Mouse (Mus musculus) layer of hippocampus, postnatal 25 days (tissue): ENCODE measurements around the gene Cdc27. TPM values are rescaled to one million over a fixed set of nuclear protein-coding genes. Genes with fewer than 3 reads are reported as not detected.
"Not testable (repeated sequence)": the region's sequence is repeated elsewhere in the genome, so short reads cannot be mapped to it uniquely, and the experiment has no call there.

Experiments used
- DNase-seq, 2 experiments: peaks; one replicate each; pipeline ENCODE4 v3.0.0; 2022; ENCODE audit warnings: mixed read lengths in 2 of 2, low spot score in 1 of 2; ENCODE audit errors: extremely low spot score in 1 of 2
- total RNA-seq, 2 experiments: library from RNA; stranded (reverse); gene quantifications; 2 replicates each; pipeline ENCODE4 v1.2.3; 2021

Cdc27 gene
- total RNA-seq, 2 experiments from 2014 or later: 58.1 to 63.2 TPM

DNA sequence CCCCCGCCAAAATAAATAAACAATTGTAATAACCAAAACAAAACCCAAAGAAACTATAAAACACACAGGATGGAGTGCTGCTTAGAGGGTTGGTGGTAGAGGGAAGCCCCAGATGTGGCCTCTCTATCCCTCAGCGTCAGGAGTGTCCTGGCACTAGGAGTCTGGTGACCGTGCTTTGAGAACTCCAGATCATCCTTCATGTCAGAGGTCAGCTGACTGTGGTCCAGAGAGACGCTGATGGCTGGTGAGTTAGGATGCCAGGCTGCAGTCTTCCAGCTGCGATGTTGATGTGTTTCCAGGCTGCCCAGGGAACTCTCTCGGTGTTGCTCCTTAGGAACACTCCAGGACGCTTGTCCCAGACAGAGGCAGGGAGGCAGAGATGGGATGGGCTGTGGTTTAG is 21.7 kb upstream of the Cdc27 start:
- no peak for DNase-seq

DNA sequence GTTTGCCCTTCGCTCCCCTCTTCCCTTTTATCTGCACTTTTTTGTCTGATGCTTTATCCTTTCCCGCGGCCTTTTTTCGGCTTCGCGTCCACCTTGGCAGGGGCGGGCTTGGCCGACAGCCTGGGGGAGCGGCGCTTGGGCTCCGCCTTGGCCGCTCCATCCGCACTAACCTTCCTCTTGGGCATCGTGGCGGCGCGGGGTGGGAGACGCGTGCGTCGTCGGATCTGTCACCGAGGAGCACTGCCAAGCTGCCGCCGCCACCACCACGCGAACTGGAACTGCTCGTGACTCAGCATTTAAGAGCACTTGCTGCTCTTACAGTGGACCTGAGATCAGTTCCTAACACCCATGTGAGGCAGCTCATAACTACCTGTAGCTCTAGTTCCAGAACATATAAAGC is 21.0 kb upstream of the Cdc27 start:
- not testable (repeated sequence) for DNase-seq

DNA sequence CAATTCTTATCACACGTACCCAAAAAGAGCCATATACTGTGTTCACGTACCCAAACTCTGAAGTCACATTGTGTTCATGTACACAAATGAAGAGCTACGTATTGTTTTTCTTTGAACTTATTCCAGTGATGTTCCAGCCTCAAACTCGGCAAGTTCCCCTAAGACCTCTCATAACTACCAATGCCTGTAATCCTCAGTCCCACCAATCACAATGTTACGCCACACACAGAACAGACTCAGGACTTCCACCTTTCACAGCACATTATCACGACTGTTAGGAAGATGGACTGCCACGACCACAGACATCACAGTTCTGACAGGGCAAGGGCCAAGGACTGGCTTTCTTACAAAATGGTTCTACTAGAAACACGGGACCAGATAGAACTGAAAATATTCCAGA is 20.1 kb upstream of the Cdc27 start:
- not testable (repeated sequence) for DNase-seq

DNA sequence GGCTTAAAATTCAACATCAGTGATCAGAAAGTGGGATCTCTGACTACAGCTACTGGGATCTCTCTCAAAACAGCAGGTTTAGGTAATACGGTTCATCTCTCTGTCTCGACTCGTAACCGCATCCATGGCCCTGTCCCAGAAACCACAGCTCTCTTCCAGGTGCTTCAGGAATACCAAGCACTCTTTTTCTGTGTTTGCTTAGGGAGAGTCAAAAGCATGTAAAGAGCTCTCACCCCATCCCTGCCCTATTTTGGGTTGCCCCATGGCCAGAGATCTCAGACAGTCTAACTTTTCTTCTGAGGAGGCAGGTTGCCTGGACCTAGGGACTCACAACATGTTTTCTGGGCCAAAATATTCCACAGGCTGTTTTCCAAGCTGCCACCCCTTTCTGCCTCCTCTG is 17.9 kb upstream of the Cdc27 start:
- DNase-seq: no peak

DNA sequence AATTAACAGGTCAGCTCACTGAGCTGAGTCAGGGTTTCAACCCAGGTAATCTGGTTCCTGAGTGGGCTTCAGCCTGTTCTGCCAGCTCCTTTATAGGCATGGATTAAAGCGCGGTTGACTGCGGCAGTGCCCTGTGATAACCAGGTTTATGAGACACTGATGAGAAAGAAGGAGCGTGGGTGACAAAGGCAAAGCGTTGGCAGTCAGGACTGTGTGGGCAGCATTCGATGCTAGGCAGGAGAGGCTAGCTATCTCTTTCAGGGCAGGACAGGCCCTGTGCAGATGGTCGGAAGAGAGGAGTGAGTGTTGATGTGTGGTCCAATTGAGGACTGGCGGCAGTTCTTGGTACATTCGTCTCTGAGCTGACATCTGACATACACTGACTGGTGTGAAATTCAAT is 17.3 kb upstream of the Cdc27 start:
- DNase-seq: no peak

DNA sequence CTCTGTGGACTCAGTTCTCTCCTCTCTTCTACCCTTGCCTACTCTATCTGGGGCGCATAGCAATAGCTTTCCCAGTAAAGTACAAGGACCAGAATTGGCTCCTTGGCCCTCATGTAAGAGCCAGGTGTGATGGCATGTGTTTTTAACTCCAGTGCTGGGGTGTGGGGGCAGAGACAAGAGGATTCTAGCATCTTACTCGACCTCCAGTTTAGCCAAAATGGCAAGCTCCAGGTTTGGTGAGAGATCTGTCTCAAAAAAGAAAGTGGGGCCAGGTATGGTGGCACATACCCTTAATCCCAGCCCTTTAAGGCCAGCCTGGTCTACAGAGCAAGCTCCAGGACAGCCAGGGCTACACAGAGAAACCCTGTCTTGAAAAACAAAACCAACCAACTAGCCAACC is 16.4 kb upstream of the Cdc27 start:
- DNase-seq: no peak

DNA sequence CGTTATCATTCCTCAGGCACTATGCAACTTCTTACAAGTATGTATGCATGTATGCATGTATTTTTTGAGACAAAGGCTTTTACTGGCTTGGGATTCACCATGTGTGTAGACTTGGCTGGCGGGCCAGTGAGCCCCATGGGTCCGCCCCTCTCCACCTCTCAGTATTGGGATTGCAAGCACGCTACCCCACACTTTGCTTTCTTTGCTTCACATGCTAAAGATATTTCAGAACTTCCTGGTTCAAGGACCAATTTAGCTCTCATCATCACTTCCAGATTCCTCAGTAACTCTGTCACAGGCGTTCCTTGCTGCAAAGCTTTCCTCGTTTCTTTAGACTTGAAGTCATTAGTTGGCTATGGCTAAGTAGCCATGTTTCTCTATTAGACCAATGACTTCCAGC is 15.7 kb upstream of the Cdc27 start:
- DNase-seq: no peak

DNA sequence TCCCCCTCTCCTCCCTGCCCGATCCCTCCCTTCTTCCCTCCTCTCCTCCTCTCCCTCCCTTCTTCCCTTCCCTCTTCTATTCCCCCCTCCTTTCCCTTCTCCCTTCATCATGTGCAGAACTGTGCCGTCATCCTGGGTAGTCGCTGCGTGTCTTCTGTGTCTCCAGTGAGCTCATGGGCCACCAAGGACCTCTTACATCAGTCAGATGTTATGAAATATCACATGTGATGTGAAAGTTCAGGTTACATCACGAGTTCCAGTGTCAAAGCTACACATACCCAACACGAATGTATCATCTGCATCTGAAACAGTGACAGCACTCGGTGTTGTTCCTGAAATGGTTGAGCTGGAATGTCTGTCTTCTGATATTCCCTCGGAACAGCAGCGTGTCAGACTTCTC is 14.8 kb upstream of the Cdc27 start:
- DNase-seq: no peak

DNA sequence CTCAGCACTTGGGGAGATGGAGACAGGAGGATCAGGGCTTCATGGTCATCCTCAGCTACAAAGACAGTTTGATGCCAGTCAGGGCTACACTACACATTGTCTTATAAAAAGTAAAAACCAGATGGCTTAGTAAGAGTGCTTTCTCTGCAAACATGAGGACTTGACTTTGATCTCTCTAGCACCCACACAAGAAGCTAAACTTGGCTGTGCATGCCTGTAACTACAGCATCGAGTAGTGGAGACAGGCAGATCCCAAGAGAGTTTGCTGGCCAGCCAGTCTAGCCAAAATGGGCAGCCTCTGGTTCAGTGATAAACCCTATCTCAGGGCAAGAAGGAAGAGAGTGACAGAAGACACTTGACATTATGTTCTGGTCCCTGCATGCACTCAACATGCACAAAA is 13.1 kb upstream of the Cdc27 start:
- no peak for DNase-seq

DNA sequence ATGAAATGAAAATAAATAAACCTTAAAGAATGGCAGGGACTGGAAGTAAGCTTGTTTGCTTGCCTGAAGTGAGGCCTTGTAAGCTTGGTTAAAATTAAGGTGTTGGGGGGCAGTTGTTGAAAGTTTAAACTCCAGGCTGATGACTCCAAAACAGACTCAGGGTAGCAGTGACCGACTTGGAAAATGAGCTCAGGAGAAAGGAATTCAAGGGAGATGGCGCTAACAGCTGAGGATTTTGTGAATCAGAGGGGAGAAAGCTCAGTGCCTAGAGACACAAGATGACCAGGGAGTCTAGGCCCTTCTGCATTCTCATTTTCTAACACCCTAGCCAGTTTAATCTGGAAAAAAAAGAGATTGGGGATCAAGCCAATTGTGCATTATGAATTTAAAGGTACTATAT is 10.6 kb upstream of the Cdc27 start:
- no peak for DNase-seq

DNA sequence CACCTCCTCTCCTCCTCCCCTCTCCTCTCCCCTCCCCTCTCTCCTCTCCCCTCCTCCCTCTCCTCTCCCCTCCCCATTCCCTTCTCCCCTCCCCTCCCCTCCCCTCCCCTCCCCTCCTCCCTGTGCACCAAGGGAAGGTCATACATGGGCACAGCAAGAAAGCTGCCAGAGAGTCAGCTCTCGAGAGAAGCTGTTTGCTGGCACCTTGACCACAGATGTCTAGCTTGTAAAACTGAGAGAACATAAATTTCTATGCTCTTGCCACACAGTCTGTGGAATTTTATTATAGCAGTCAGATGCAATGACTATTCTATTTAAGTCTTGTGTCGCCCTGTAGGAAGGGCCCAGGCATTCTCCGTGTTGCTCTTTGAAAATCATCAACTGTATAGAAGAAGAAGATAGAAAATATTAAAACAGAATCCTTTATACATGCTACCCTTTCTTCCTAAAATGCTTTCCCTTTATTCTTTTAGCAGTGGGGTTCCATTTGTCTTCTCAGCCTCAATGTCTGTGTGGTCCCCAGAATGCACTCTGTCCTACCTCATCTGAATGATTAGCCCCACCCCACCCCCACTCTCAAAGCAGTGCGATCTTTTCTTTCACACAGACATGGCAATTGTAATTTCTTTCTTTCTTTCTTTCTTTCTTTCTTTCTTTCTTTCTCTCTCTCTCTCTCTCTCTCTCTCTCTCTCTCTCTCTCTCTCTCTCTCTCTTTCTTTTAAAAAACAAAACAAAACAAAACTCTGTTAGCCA is 8.4 kb upstream of the Cdc27 start:
- no peak for DNase-seq

DNA sequence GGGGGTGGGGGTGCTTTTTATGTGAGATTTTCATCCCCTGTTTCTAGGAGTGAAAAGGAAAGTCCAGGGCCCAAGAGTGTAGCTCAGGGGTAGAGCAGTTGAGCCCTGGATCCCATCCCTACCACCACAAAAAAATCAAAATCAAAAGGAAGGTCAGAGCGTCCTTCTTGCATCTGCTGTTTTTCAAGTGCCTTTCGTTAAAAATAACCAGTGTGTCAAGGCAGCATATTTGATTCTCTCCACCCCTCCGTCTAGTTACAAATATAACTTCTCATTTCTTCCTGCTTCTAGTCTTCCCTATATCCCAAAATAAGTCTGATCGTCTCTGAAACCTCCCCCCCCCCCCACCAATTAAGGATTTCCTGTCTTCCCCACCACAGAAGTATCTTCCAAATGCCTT is 7.6 kb upstream of the Cdc27 start:
- no peak for DNase-seq

DNA sequence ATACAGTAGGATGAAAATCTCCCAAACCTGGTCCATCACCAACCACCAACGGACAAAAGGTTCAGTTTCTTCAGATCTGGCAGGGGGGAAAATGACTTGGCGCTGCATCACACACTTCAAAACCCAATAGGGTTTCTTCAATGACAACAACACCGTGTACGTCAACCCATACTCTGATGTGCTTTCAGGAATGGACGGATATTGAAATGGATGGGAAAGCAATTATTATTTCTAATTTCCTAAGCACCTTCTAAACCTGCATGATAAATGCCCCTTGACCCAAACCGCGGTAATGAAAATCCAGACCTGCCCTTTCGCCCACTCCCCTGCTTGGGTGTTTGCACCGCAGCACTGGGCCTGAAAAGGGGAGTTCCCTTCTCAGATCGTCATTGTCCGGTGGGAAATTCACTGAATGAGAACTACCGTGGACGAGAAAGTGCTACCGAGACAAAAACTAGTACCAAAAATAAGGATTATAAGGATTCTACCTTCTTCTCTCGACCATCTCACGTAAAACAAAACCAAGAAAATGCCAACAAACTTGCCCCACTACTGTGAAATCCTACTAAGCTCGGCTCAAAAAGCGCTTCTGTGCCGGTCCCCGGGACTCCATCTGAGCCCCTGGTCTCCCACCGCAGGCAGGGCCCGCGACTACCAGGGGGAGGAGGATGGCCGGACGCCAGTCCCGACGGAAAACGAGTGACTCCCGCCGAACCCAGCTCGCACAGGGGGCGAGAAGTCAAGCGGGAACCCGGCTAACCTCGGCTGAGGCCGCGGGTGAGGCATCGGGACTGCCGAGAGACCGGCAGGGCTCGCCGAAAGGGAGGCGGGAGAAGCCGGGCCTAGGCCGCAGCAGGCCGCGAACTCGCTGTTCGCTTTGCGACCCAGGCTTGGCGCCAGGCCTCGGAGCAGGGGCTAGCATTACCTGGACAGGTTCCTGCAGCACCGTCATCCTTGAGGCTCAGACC is 698 bp downstream of the Cdc27 start:
- peak in 1 of 2 experiments; percentile 56 for DNase-seq

DNA sequence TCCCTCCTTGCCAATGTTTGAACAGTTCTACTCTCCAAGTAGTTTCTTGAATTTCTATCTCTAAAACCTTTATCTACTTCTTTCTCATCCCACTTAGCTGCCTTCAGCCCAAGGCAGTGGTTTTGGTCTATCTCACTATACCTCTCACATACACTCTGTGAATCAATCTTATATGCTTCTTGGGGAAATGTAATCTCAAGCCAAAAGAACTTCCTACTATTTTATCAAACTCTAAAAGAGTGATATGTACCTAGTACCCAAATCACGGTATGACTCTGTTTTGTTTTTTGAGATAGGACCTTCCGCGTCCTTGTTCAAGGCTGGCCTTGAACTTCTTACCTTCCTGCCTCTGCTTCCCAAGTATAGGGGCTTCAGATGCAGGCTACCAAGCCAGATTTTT is 2.9 kb downstream of the Cdc27 start:
- no peak for DNase-seq

DNA sequence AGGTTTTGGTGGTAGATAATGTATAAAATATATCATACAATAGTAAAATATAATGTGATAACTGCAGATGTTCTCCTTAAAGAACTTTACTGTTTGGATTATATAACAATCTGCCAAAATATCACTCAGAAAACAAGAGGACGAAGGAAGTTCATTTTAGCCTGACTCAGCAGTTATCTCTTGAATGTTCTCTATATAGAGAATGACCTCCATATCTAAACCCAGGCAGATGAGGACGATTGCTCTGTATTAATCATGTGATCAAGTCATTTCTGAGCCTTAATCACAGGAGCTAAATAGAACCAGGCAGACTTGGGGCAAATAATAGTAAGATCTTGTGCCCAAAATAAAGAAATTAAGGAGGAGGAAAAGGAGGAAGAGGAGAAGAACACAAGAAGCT is 5.9 kb downstream of the Cdc27 start:
- DNase-seq: no peak

DNA sequence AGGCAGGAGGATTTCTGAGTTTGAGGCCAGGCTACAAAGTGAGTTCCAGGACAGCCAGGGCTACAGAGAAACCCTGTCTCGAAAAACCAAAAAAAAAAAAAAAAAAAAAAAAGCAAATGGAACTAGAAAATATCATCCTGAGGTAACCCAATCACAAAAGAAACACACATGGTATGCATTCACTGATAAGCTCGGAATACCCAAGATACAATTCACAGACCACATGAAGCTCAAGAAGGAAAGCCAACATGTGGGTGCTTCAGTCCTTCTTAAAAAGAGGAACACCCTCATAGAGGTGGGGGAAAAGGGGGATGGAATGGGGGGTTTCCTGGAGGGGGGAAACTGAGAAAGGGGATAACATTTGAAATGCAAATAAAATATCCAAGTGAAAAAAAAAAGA is 7.1 kb downstream of the Cdc27 start:
- not testable (repeated sequence) for DNase-seq

DNA sequence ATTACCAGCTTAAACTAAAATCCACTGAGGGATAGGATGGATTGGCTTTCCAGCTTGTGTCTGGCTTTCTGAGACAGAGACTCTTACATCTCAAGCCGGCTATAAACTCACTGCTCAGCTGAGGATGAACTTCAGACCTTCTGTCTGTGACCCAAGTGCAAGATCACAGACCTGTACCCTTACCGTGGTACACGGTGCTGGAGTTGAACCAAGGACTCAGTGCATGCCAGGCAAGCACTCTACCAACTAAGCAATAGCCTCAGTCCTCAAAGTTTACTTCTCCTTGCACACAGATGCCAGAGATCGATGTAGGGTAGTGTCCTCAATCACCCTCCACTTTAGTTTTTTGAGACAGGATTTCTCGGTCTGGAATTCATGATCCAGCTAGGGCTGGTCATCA is 10.6 kb downstream of the Cdc27 start:
- DNase-seq: no peak

DNA sequence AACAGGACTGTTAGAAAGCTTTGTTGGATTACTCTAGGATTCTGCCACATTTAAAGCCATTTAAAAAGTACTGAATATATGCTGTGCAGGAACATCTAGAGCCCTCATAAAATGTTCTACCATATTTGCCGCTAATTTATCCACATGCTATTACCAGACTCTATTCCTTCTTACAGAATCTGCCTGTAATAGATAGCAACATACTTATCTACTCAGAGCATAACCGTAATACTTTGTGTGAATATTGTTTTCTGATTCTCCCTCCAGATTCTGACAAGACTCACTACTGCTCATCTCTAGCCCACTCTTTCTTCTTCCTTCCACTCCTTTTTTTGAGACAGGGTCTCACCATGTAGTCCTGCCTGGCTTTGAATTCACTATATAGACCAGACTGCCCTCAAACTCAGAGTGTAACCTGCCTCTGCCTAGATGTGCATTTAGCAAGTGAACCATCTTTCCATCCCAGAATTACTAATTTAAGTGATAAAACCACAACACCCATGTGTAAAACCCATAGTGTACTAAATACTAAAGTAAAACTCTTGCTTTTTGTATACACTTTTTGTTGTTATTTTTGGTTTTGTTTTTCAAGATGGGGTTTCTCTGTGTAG is 12.4 kb downstream of the Cdc27 start:
- no peak for DNase-seq

DNA sequence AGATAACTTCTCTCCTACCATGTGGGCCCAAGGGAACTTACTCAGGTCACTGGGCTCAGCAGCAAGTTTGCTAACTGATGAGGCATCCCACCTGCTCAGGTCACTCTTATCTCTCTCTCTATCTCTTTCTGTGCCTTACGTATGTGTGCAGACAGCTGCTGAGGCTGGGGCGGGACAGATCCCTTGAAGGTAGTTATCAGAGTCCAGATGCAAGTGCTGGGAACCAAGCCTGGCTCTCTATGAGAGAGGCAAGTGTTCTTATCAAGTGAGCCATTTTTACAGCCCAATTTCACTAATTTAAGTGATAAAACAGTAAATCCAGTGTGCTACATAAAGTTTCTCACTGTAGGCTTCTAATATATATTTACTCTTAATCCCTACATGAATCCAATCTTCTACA is 13.6 kb downstream of the Cdc27 start:
- no peak for DNase-seq

DNA sequence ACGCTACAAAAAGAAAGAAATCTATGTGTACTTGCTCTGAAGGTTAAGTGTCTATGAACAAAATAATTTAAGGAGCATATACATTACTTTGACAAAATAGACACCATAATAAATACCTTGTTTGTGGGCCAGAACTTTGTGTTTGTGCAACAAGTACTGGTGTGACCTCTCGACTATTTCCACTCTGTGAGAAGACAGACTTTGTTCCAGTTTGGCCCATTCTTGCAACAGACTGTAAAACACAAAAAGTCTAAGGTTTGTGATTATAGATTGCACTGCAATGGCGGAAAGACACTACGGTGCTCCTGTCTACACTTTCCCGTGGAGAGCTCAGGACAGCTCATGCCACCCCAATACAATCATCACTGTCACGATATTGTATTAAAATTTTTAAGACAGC is 24.5 kb downstream of the Cdc27 start:
- no peak for DNase-seq

DNA sequence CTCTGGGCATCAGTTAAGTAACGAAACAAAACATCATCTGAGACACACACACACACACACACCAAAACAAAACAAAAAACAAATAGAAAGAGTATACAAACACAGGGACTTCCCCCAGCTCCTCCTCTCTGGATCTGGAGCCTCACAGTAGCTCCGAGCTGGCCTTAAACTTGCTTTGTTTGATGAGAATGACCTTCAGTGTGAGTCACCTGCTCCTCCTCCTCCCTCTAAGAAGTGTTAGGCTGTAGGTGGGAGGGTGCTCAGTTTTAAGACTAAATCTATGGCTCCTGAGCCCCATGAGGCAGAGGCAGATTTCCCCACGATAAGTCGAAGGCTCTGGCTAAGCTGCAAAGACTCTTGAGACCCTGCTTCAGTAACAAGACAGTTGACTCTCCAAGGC is 38.0 kb downstream of the Cdc27 start:
- no peak for DNase-seq
